Mouse (Mus musculus): ENCODE measurements around the gene Cyp4f39.

DNA sequence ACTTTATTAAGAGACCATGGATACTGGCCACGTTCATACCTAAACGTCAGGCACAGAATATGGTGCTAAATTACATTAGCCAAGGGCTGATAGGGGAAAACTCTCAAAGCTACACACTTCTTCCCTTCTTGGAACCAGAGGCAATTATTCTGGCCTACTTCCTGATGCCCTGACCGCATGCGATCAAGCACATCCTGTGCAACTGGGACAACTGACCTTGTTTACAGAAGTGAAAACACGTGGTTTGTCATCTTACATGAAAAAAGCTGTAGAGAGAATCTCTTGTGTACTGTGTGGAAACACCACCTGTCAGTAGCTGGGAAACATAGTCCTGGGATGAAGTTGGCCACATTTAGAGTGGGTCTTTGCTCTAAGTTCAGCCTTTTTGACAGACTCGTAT lies 81.5 kb downstream of the Cyp4f39 start:
- TF ChIP-seq CTCF (IDR thresholded peaks at IDR 0.05; ENCODE audit: borderline replicate concordance, control insufficient read depth, extremely low read depth, insufficient read depth, low read length, poor library complexity) (no peak), POLR2A (IDR thresholded peaks at IDR 0.05; ENCODE audit: control insufficient read depth, extremely low read depth, insufficient read depth, low read length, poor library complexity) (no peak)
